Mouse (Mus musculus): ENCODE results near the gene Tmem43. TPM values are rescaled to one million over a fixed set of nuclear protein-coding genes. Genes with fewer than 3 reads are reported as not detected.
A peak's percentile ranks its signal among the peaks of the same experiment; 100 is the strongest.

Gene Tmem43
- total RNA-seq (2014; fragmentation: Nextera tagmentation) = 11.0 and 16.2 TPM in 2 replicates
- total RNA-seq (2017) = 21.0 and 24.3 TPM in 2 replicates
- 1.5 and 2.3 TPM in 2 replicates for polyA plus RNA-seq (2012)

DNA sequence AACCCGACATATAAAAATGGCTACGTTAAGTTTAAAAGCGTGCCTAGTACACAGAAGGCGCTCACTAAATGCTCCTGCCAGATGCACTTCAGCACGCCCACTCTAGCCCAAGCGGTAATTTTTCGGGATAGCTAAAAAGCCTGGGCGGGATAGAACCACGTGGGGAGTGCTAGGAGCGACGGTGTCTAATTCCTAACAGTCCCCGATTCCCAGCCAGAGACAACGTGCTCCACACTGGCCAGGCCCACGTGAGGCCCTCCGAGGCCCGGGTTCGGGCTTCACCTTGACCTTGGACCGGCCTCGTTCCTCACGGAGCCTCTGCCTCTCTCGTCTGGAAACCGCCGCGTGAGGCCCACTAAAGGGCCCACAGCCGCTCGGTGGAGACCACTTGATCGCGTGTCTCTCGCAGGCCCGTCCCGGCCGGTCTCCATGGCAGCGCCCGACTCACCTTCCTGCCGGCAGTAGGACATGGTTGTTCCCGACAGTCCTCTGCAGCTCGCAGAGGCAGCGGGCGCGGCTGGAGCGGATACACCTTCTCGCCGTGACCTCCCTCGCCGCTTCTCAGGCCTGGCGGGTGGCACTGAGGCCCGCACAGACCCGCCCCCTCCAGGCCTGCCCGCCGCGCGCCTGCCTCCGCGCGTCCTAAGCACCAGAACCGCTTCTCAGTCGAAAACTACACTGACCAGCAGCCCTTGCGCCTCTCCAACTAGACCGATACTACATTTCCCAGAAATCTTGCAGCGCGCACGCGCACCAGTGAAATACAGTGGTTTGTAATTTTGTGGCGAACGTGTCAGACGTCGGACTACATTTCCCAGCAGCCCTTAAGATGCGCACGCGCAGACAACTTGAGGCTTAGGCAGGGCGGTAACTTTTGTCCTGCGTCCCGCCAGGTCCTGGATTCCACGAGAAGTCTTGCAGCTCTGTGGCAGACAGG, at the start of gene Tmem43, which contains the start of gene Chchd4:
Gene Tmem43, plus strand, starts transcription at position 836 of the 937 bp plus-strand sequence.
Gene Chchd4, minus strand, starts transcription at position 679 of the 937 bp plus-strand sequence.
- peak; percentile 80 for ATAC-seq (ENCODE audit: extremely low read depth, insufficient number of reproducible peaks, low FRiP score, poor library complexity, severe bottlenecking)
- H3K36me3 ChIP-seq (replicated peaks) = peaks cover 70% of the 10 kb centered on the region
- TF ChIP-seq GATA1 (IDR thresholded peaks at IDR 0.05; ENCODE audit: borderline replicate concordance, low read length) (no peak), CTCF (IDR thresholded peaks at IDR 0.05; ENCODE audit: low read depth, low read length) (no peak), POLR2AphosphoS5 (IDR thresholded peaks at IDR 0.05; ENCODE audit: insufficient replicate concordance, low read depth, low read length) (no peak), TAL1 (conservative IDR thresholded peaks at IDR 0.05; ENCODE audit: low read depth, low read length) (no peak), GATA2 (IDR thresholded peaks at IDR 0.05; ENCODE audit: borderline replicate concordance, low read depth, low read length) (no peak)

DNA sequence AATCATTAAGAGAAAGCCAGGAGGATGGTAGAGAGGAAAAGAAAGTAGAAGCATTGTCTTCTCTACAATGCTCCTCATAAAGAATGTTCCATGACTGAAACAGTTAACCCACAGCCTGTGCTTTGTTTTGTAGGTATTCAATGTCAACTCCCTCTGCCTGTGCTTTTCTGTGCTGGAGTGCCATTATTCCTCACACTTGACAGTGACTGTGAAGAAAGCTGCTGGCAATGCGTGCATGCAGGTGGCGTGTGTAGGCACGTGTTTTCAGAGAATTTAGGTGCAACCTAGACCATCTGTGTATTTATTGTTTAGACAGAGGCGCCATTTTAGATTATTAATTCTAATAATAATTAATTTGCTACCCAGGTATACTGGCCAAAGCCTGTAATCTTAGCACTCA, 49.4 kb upstream of the Tmem43 start:
- Histone ChIP-seq H3K27me3 (ENCODE audit: insufficient read depth, low read length) (peaks cover 21% of the 10 kb centered on the region), H3K4me3 (ENCODE audit: low read depth, low read length) (no peak overlapping the region), H3K36me3 (replicated peaks) (no peaks in the 10 kb centered on the region), H3K9me3 (replicated peaks) (no peaks in the 10 kb centered on the region), H3K4me1 (ENCODE audit: insufficient read depth, low read depth, low read length) (no peaks in the 10 kb centered on the region)
- DNase-seq (ENCODE audit: low spot score) = no peak
- no peak for ATAC-seq (ENCODE audit: extremely low read depth, insufficient number of reproducible peaks, low FRiP score, poor library complexity, severe bottlenecking)
- TF ChIP-seq CTCF (IDR thresholded peaks at IDR 0.05; ENCODE audit: low read depth, low read length) = no peak
- TF ChIP-seq POLR2AphosphoS5 (IDR thresholded peaks at IDR 0.05; ENCODE audit: insufficient replicate concordance, low read depth, low read length) = no peak

More for the DNA sequence above, at the start of gene Tmem43, which contains the start of gene Chchd4:
- Histone ChIP-seq H3K4me3 (ENCODE audit: low read depth, low read length) (peak within 1 kb of the TSS; percentile 75), H3K4me1 (ENCODE audit: insufficient read depth, low read depth, low read length) (peaks cover 67% of the 10 kb centered on the region), H3K9me3 (replicated peaks) (no peaks in the 10 kb centered on the region), H3K27me3 (ENCODE audit: insufficient read depth, low read length) (no peaks in the 10 kb centered on the region)
- peak; percentile 84 for DNase-seq (ENCODE audit: low spot score)

DNA sequence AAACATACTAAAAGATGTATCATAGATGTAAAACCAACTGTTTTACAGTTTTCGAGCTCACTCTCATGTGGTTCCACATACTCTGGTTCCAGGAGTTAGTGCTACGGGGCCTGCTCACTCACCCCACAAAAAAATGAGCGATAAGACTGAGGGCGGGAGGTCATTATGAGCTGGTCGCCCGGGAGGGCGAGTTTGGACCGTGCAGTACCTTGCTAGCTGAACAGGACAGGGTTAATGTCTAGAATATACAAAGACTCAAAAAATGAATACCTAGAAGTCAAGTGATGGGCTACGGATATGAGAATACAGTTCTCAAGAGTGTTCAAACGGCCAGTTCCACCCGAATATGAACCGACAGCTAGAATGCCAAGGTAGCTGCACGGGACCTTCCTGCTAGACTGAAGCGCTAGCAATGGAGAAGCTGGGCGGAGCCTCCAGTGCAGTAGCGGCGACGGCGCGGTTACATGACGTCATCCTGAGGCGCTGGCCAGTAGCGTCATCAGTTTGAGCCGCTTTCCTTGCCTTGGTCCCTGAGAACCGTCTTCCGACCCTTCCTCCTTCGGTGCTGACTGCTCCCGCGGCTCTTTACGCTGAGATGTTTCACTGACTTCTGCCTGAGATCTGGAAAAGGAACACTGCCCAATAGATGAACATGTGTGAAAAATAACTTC, 32.9 kb upstream of the Tmem43 start:
- Histone ChIP-seq H3K4me1 (ENCODE audit: insufficient read depth, low read depth, low read length) (peaks cover 20% of the 10 kb centered on the region), H3K27me3 (ENCODE audit: insufficient read depth, low read length) (peaks cover 24% of the 10 kb centered on the region), H3K36me3 (replicated peaks) (peaks cover 13% of the 10 kb centered on the region), H3K9me3 (replicated peaks) (no peaks in the 10 kb centered on the region), H3K4me3 (ENCODE audit: low read depth, low read length) (peak overlapping the region; percentile 81)
- no peak for TF ChIP-seq GATA1 (IDR thresholded peaks at IDR 0.05; ENCODE audit: borderline replicate concordance, low read length)
- TF ChIP-seq POLR2AphosphoS5 (IDR thresholded peaks at IDR 0.05; ENCODE audit: insufficient replicate concordance, low read depth, low read length) = 0 out of 2 replicates have a peak, but pooled peaks have one; percentile 44
- peak; percentile 90 for ATAC-seq (ENCODE audit: extremely low read depth, insufficient number of reproducible peaks, low FRiP score, poor library complexity, severe bottlenecking)
- peak; percentile 68 for DNase-seq (ENCODE audit: low spot score)

DNA sequence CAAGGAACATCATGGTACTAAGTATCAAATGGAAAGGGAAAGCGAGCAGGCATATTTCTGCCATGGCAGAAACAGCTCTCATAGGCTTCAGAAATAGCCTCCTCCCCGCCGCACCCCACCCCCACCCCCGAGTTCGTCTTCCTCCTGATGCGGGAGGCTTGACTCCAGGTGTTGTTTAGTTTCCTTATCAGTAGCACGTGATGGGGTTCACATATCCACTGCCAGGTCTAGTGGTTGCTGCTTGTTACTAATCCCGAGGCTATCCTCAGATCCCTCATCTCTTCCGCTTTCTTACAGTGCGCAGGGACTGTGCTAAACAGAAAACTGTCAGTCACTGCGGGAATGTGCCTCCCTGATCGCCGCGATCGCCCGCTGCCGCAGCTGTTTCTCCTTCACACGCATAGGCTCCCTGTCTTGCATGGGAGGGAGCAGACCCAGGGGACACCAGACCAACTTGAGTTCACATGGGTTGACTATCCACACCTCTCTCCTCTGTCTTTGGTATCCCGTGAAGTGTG, 32.3 kb upstream of the Tmem43 start:
- H3K9me3 ChIP-seq (replicated peaks) = no peaks in the 10 kb centered on the region

DNA sequence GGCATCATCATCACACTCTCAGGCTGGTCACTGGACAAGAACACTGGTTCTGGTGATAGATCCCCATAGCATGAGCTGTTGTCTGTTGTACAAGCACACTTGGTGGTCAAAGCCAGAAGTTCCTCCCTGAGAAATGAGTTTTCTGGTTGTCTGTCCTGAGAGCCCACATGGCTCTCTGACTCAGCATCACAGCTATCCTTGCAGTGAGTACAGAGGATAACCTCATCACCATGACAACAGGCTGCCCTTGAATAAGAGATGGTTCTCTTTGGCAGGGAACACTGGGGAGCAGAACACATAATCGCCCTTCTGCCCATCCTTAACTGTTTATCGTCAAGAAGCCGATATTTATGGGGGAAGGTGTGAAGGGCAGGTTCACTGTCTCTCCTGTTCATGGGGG, 28.2 kb upstream of the Tmem43 start:
- TF ChIP-seq CTCF (IDR thresholded peaks at IDR 0.05; ENCODE audit: low read depth, low read length) (no peak), GATA2 (IDR thresholded peaks at IDR 0.05; ENCODE audit: borderline replicate concordance, low read depth, low read length) (no peak), POLR2AphosphoS5 (IDR thresholded peaks at IDR 0.05; ENCODE audit: insufficient replicate concordance, low read depth, low read length) (no peak), TAL1 (conservative IDR thresholded peaks at IDR 0.05; ENCODE audit: low read depth, low read length) (no peak), GATA1 (IDR thresholded peaks at IDR 0.05; ENCODE audit: borderline replicate concordance, low read length) (no peak)
- Histone ChIP-seq H3K4me3 (ENCODE audit: low read depth, low read length) (no peak overlapping the region), H3K4me1 (ENCODE audit: insufficient read depth, low read depth, low read length) (peaks cover 14% of the 10 kb centered on the region), H3K27me3 (ENCODE audit: insufficient read depth, low read length) (peaks cover 21% of the 10 kb centered on the region), H3K36me3 (replicated peaks) (peaks cover 13% of the 10 kb centered on the region), H3K9me3 (replicated peaks) (no peaks in the 10 kb centered on the region)
- ATAC-seq (ENCODE audit: extremely low read depth, insufficient number of reproducible peaks, low FRiP score, poor library complexity, severe bottlenecking) (no peak), DNase-seq (ENCODE audit: low spot score) (no peak)

More for the DNA sequence above, 32.3 kb upstream of the Tmem43 start:
- TF ChIP-seq CTCF (IDR thresholded peaks at IDR 0.05; ENCODE audit: low read depth, low read length) = no peak
- no peak for TF ChIP-seq GATA1 (IDR thresholded peaks at IDR 0.05; ENCODE audit: borderline replicate concordance, low read length)
- no peak for TF ChIP-seq POLR2AphosphoS5 (IDR thresholded peaks at IDR 0.05; ENCODE audit: insufficient replicate concordance, low read depth, low read length)
- no peak for TF ChIP-seq GATA2 (IDR thresholded peaks at IDR 0.05; ENCODE audit: borderline replicate concordance, low read depth, low read length)
- no peak for TF ChIP-seq TAL1 (conservative IDR thresholded peaks at IDR 0.05; ENCODE audit: low read depth, low read length)
- peaks cover 13% of the 10 kb centered on the region for H3K36me3 ChIP-seq (replicated peaks)
- peaks cover 20% of the 10 kb centered on the region for H3K4me1 ChIP-seq (ENCODE audit: insufficient read depth, low read depth, low read length)
- no peak for ATAC-seq (ENCODE audit: extremely low read depth, insufficient number of reproducible peaks, low FRiP score, poor library complexity, severe bottlenecking)
- peak; percentile 18 for DNase-seq (ENCODE audit: low spot score)
- peak overlapping the region; percentile 81 for H3K4me3 ChIP-seq (ENCODE audit: low read depth, low read length)
- H3K27me3 ChIP-seq (ENCODE audit: insufficient read depth, low read length) = peaks cover 20% of the 10 kb centered on the region
